Mouse (Mus musculus): ENCODE data around the gene Cfap44. TPM values are rescaled to one million over a fixed set of nuclear protein-coding genes. Genes with fewer than 3 reads are reported as not detected.

Cfap44 gene
- not detected in 2 replicates for total RNA-seq (2014; fragmentation: Nextera tagmentation)
- total RNA-seq (2017), result not detected in 2 replicates

GRCm38 (mm10) chr16:44394577-44395243 is at the start of gene Cfap44:
TSS of gene Cfap44 (plus strand) at chr16:44394796.
- peak; percentile 57 for ATAC-seq (replicated peaks; ENCODE audit: low FRiP score, low TSS enrichment, poor library complexity, severe bottlenecking)

GRCm38 (mm10) chr16:44347071-44347901 is 47.3 kb upstream of the Cfap44 start, which contains the start of gene Spice1:
TSS of gene Spice1 (plus strand) at chr16:44347121.
- peak; percentile 94 for ATAC-seq (replicated peaks; ENCODE audit: low FRiP score, low TSS enrichment, poor library complexity, severe bottlenecking)

- peak; percentile 31 for ATAC-seq (replicated peaks; ENCODE audit: low FRiP score, low TSS enrichment, poor library complexity, severe bottlenecking)
Observed at GRCm38 (mm10) chr16:44349801-44350397, 44.7 kb upstream of the Cfap44 start.

- ATAC-seq (replicated peaks; ENCODE audit: low FRiP score, low TSS enrichment, poor library complexity, severe bottlenecking), result peak; percentile 44; the same call in 1 of the 2 replicates
Observed at GRCm38 (mm10) chr16:44356291-44356690, 38.3 kb upstream of the Cfap44 start.

GRCm38 (mm10) chr16:44357571-44358268 is 36.9 kb upstream of the Cfap44 start:
- peak; percentile 100 for ATAC-seq (replicated peaks; ENCODE audit: low FRiP score, low TSS enrichment, poor library complexity, severe bottlenecking)

GRCm38 (mm10) chr16:44361921-44362890 is 32.4 kb upstream of the Cfap44 start:
- no peak for ATAC-seq (replicated peaks; ENCODE audit: low FRiP score, low TSS enrichment, poor library complexity, severe bottlenecking)

GRCm38 (mm10) chr16:44365522-44365921 is 29.1 kb upstream of the Cfap44 start:
- ATAC-seq (replicated peaks; ENCODE audit: low FRiP score, low TSS enrichment, poor library complexity, severe bottlenecking), result peak; percentile 92

GRCm38 (mm10) chr16:44375459-44375858 is 19.1 kb upstream of the Cfap44 start:
- ATAC-seq (replicated peaks; ENCODE audit: low FRiP score, low TSS enrichment, poor library complexity, severe bottlenecking), result peak; percentile 91

GRCm38 (mm10) chr16:44380006-44380405 is 14.6 kb upstream of the Cfap44 start:
- ATAC-seq (replicated peaks; ENCODE audit: low FRiP score, low TSS enrichment, poor library complexity, severe bottlenecking), result no peak

GRCm38 (mm10) chr16:44381578-44381977 is 13.0 kb upstream of the Cfap44 start:
- no peak for ATAC-seq (replicated peaks; ENCODE audit: low FRiP score, low TSS enrichment, poor library complexity, severe bottlenecking)

GRCm38 (mm10) chr16:44383549-44383948 is 11.0 kb upstream of the Cfap44 start:
- ATAC-seq (replicated peaks; ENCODE audit: low FRiP score, low TSS enrichment, poor library complexity, severe bottlenecking), result no peak

GRCm38 (mm10) chr16:44384251-44384650 is 10.3 kb upstream of the Cfap44 start:
- ATAC-seq (replicated peaks; ENCODE audit: low FRiP score, low TSS enrichment, poor library complexity, severe bottlenecking), result no peak

- peak; percentile 92 for ATAC-seq (replicated peaks; ENCODE audit: low FRiP score, low TSS enrichment, poor library complexity, severe bottlenecking)
Observed at GRCm38 (mm10) chr16:44391877-44392548, 2.6 kb upstream of the Cfap44 start.

- no peak for ATAC-seq (replicated peaks; ENCODE audit: low FRiP score, low TSS enrichment, poor library complexity, severe bottlenecking)
Observed at GRCm38 (mm10) chr16:44404933-44405332, 10.3 kb downstream of the Cfap44 start.

- 0 out of 2 replicates have a peak, but pooled peaks have one; percentile 37 for ATAC-seq (replicated peaks; ENCODE audit: low FRiP score, low TSS enrichment, poor library complexity, severe bottlenecking)
Observed at GRCm38 (mm10) chr16:44407211-44407610, 12.6 kb downstream of the Cfap44 start.

GRCm38 (mm10) chr16:44408290-44408689 is 13.7 kb downstream of the Cfap44 start:
- no peak for ATAC-seq (replicated peaks; ENCODE audit: low FRiP score, low TSS enrichment, poor library complexity, severe bottlenecking)

- no peak for ATAC-seq (replicated peaks; ENCODE audit: low FRiP score, low TSS enrichment, poor library complexity, severe bottlenecking)
Observed at GRCm38 (mm10) chr16:44410176-44410575, 15.6 kb downstream of the Cfap44 start.

GRCm38 (mm10) chr16:44417596-44417995 is 23.0 kb downstream of the Cfap44 start:
- ATAC-seq (replicated peaks; ENCODE audit: low FRiP score, low TSS enrichment, poor library complexity, severe bottlenecking), result no peak

Data from megakaryocyte-erythroid progenitor cell, adult 5-6 weeks (primary cell).